Mouse (Mus musculus): ENCODE data around the gene Sik2. TPM values are rescaled to one million over a fixed set of nuclear protein-coding genes. Genes with fewer than 3 reads are reported as not detected.

Sik2 gene
- total and polyA plus RNA-seq, 3 experiments, result 7.5 to 12.1 TPM; not detected in 1

DNA sequence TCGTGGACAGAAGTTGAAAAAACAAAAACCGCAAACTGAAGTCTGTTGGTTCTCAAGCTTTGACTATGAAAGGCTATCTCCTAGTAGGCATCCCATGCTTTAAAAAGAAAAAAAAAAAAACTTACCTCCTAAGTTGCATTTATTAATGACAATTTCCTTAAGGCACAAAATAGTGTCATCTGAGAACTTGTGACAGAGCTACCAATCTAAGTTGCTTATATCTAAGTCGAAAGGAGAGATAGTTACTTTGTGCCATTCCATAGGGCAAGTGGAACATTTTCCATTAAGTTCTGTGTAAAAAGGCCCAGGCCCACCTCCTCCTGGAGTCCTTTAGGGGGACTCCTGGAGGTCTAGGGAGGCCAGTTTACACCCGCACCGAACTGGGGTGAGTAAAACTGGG lies 153.1 kb downstream of the Sik2 start:
- Histone ChIP-seq H3K4me1 (ENCODE audit: control insufficient read depth in 1 of 2, insufficient read depth in 2 of 2, low read length in 2 of 2) (peaks cover 10 to 28% of the 10 kb centered on the region in 2 experiments; a peak in 3 of 4 replicates), H3K9me3 (replicated peaks; ENCODE audit: insufficient read depth, low read length) (no peaks in the 10 kb centered on the region), H3K79me2 (ENCODE audit: control insufficient read depth, insufficient read depth, low read length, poor library complexity) (peaks cover 26% of the 10 kb centered on the region), H3K27ac (ENCODE audit: control insufficient read depth, low read depth, low read length) (peak overlapping the region; percentile 98), H3K9ac (ENCODE audit: control insufficient read depth, low read depth, low read length, poor library complexity, severe bottlenecking) (peak overlapping the region; percentile 96), H3K4me3 (ENCODE audit: control insufficient read depth in 1 of 2, insufficient read depth in 1 of 2, low read depth in 2 of 2, low read length in 2 of 2) (peak overlapping the region; percentile 85 to 89), H3K27me3 (ENCODE audit: control insufficient read depth in 1 of 2, insufficient read depth in 2 of 2, low read length in 2 of 2) (no peaks in the 10 kb centered on the region), H3K36me3 (ENCODE audit: control insufficient read depth in 1 of 2, insufficient read depth in 2 of 2, low read length in 2 of 2) (peaks cover 0 to 23% of the 10 kb centered on the region in 2 experiments)
- TF ChIP-seq POLR2A (IDR thresholded peaks at IDR 0.05; ENCODE audit: control insufficient read depth in 1 of 2, insufficient read depth in 1 of 2, low read depth in 1 of 2, low read length in 2 of 2, poor library complexity in 1 of 2) (no peak), EP300 (IDR thresholded peaks at IDR 0.05; ENCODE audit: low read depth in 1 of 2, low read length in 2 of 2) (no peak), SMC3 (IDR thresholded peaks at IDR 0.05; ENCODE audit: low read depth, low read length) (no peak), ZNF384 (IDR thresholded peaks at IDR 0.05; ENCODE audit: low read depth, low read length) (peak; percentile 89), TCF12 (IDR thresholded peaks at IDR 0.05; ENCODE audit: low read depth, low read length) (no peak), CHD1 (IDR thresholded peaks at IDR 0.05; ENCODE audit: low read depth, low read length) (0 out of 2 replicates have a peak, but pooled peaks have one; percentile 91), HCFC1 (IDR thresholded peaks at IDR 0.05; ENCODE audit: low read depth, low read length) (0 out of 2 replicates have a peak, but pooled peaks have one; percentile 7), MYC (IDR thresholded peaks at IDR 0.05; ENCODE audit: low read depth, low read length) (peak; percentile 15; the same call in 1 of the 2 replicates), ZMIZ1 (IDR thresholded peaks at IDR 0.05; ENCODE audit: low read depth, low read length) (no peak)
- DNase-seq (ENCODE audit: low read depth, low spot score), result peak; percentile 68

DNA sequence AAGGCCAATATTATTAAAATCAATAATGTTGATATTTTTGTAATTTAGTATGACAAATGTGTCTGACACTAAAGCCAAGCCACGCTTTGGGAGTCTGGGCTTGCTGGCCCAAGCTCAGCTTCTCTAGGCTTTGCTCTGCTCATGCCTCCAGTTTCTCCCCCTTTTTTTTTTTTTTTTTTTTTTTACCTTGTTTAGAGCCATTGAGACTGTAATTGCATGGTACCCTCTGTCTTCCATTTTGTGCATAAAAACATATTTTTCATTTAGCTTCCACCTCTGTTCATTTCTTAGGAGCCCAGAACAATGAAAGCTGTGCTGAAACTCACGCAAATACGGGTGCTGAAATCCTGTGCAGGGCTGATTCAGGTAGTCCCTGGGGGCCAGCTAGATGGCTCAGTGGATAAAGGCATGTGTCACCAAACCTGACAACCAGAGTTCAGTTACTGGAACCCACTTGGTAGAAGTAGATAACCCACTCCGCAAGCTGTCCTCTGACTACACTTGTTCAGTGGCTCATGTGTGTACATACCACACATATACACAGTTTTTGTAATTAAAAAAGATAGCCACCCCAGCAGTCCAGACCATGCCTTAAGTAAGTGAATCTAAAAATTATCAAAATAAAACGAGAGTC lies 153.6 kb downstream of the Sik2 start:
- Histone ChIP-seq H3K4me1 (ENCODE audit: control insufficient read depth in 1 of 2, insufficient read depth in 2 of 2, low read length in 2 of 2) (peaks cover 10 to 28% of the 10 kb centered on the region in 2 experiments; a peak in 3 of 4 replicates), H3K79me2 (ENCODE audit: control insufficient read depth, insufficient read depth, low read length, poor library complexity) (peaks cover 26% of the 10 kb centered on the region)
- peak; percentile 84 for DNase-seq (ENCODE audit: low read depth, low spot score)
- no peak for TF ChIP-seq USF2 (IDR thresholded peaks at IDR 0.05; ENCODE audit: borderline replicate concordance in 1 of 2, insufficient read depth in 1 of 2, low read depth in 1 of 2, low read length in 2 of 2)
- TF ChIP-seq CTCF (IDR thresholded peaks at IDR 0.05 in 2 of 3, conservative IDR thresholded peaks at IDR 0.05 in 1 of 3; ENCODE audit: control insufficient read depth in 1 of 3, insufficient read depth in 1 of 3, low read depth in 2 of 3, low read length in 3 of 3, poor library complexity in 1 of 3, severe bottlenecking in 1 of 3), result no peak
- TF ChIP-seq CHD2 (IDR thresholded peaks at IDR 0.05; ENCODE audit: low read length), result no peak
- peak; percentile 58; the same call in 1 of the 2 replicates for TF ChIP-seq TBP (IDR thresholded peaks at IDR 0.05; ENCODE audit: low read depth, low read length)
- no peak for TF ChIP-seq ZMIZ1 (IDR thresholded peaks at IDR 0.05; ENCODE audit: low read depth, low read length)
- no peak for TF ChIP-seq RAD21 (IDR thresholded peaks at IDR 0.05; ENCODE audit: low read depth, low read length)
- peak; percentile 71 for TF ChIP-seq SIN3A (IDR thresholded peaks at IDR 0.05; ENCODE audit: low read length)
- TF ChIP-seq GATA1 (IDR thresholded peaks at IDR 0.05; ENCODE audit: low read depth, low read length), result peak; percentile 80
- no peak for TF ChIP-seq POLR2A (IDR thresholded peaks at IDR 0.05; ENCODE audit: control insufficient read depth in 1 of 2, insufficient read depth in 1 of 2, low read depth in 1 of 2, low read length in 2 of 2, poor library complexity in 1 of 2)
- no peak for TF ChIP-seq MAFK (IDR thresholded peaks at IDR 0.05; ENCODE audit: borderline replicate concordance, low read depth, low read length)
- peak; percentile 66 for TF ChIP-seq MYB (IDR thresholded peaks at IDR 0.05; ENCODE audit: low read depth, low read length)
- 0 out of 2 replicates have a peak, but pooled peaks have one; percentile 36 for TF ChIP-seq NELFE (IDR thresholded peaks at IDR 0.05; ENCODE audit: low read depth, low read length)
- 0 out of 2 replicates have a peak, but pooled peaks have one; percentile 62 for TF ChIP-seq MAZ (IDR thresholded peaks at IDR 0.05; ENCODE audit: low read depth, low read length)
- no peak for TF ChIP-seq NRF1 (IDR thresholded peaks at IDR 0.05; ENCODE audit: insufficient read depth, low read depth, low read length, poor library complexity, severe bottlenecking)
- no peak for TF ChIP-seq ZC3H11A (IDR thresholded peaks at IDR 0.05; ENCODE audit: low read depth, low read length)
- no peak for TF ChIP-seq JUND (IDR thresholded peaks at IDR 0.05; ENCODE audit: low read depth, low read length)
- no peak for TF ChIP-seq BHLHE40 (IDR thresholded peaks at IDR 0.05; ENCODE audit: borderline replicate concordance, low read depth, low read length)
- TF ChIP-seq E2F4 (IDR thresholded peaks at IDR 0.05; ENCODE audit: borderline replicate concordance, low read depth, low read length), result no peak
- TF ChIP-seq POLR2AphosphoS2 (IDR thresholded peaks at IDR 0.05; ENCODE audit: low read length), result no peak
- TF ChIP-seq MAX (IDR thresholded peaks at IDR 0.05; ENCODE audit: low read length), result no peak
- TF ChIP-seq USF1 (IDR thresholded peaks at IDR 0.05; ENCODE audit: low read depth, low read length), result no peak
- TF ChIP-seq TCF12 (IDR thresholded peaks at IDR 0.05; ENCODE audit: low read depth, low read length), result peak; percentile 50; the same call in 1 of the 2 replicates
- peak; percentile 56 for TF ChIP-seq MYC (IDR thresholded peaks at IDR 0.05; ENCODE audit: low read depth, low read length)
- TF ChIP-seq KAT2A (conservative IDR thresholded peaks at IDR 0.05; ENCODE audit: low read depth, low read length), result no peak
- peak; percentile 40; the same call in 1 of the 2 replicates for TF ChIP-seq RCOR1 (IDR thresholded peaks at IDR 0.05; ENCODE audit: low read depth, low read length)

More for the DNA sequence above, 153.6 kb downstream of the Sik2 start:
- H3K9me3 ChIP-seq (replicated peaks; ENCODE audit: insufficient read depth, low read length), result no peaks in the 10 kb centered on the region
- peak overlapping the region; percentile 96 for H3K9ac ChIP-seq (ENCODE audit: control insufficient read depth, low read depth, low read length, poor library complexity, severe bottlenecking)
- no peaks in the 10 kb centered on the region for H3K27me3 ChIP-seq (ENCODE audit: control insufficient read depth in 1 of 2, insufficient read depth in 2 of 2, low read length in 2 of 2)
- peak overlapping the region; percentile 98 for H3K27ac ChIP-seq (ENCODE audit: control insufficient read depth, low read depth, low read length)
- peak overlapping the region; percentile 39 to 89 for H3K4me3 ChIP-seq (ENCODE audit: control insufficient read depth in 1 of 2, insufficient read depth in 1 of 2, low read depth in 2 of 2, low read length in 2 of 2)
- H3K36me3 ChIP-seq (ENCODE audit: control insufficient read depth in 1 of 2, insufficient read depth in 2 of 2, low read length in 2 of 2), result peaks cover 0 to 23% of the 10 kb centered on the region in 2 experiments; a peak in 3 of 4 replicates

Measured in MEL (cell line).